Mouse (Mus musculus) spleen, adult 2 months (tissue): Measurements from ENCODE around the gene Ncdn.

Source experiments
- CTCF ChIP-seq: fragments of 200-500 bp; IDR thresholded peaks from 2 replicates; pipeline ENCODE4 v1.5.1; 2011; ENCODE audit warnings: mild to moderate bottlenecking, inconsistent platforms; ENCODE audit not compliant: insufficient read depth, insufficient read length, insufficient replicate concordance; ENCODE audit errors: extremely low read depth
- POLR2A ChIP-seq: fragments of 200-500 bp; IDR thresholded peaks from 2 replicates; pipeline ENCODE4 v1.6.1; 2011; ENCODE audit warnings: low read depth, low read length, inconsistent platforms

- TF ChIP-seq POLR2A, result no peak
- no peak for TF ChIP-seq CTCF
Measured at GRCm38 (mm10) chr4:126750046-126750683, 3.1 kb downstream of the Ncdn start.
